Mouse (Mus musculus) left cerebral cortex, postnatal 25 days (tissue): ENCODE measurements around the gene Csn1s2b. TPM values are rescaled to one million over a fixed set of nuclear protein-coding genes. Genes with fewer than 3 reads are reported as not detected.
A peak's percentile ranks its signal among the peaks of the same experiment; 100 is the strongest.
"Not testable (repeated sequence)": the region's sequence is repeated elsewhere in the genome, so short reads cannot be mapped to it uniquely, and the experiment has no call there.

Source experiments
- DNase-seq, 2 experiments: peaks; one replicate each; pipeline ENCODE4 v3.0.0; 2022; ENCODE audit warnings: low spot score in 2 of 2, mixed read lengths in 1 of 2
- intact Hi-C: fragments of 180-260 bp; cut with DNase I; formaldehyde crosslinking; loops from one replicate; pipeline ENCODE4 v1.15.1; 2025
- total RNA-seq, 2 experiments: library from RNA; stranded (reverse); gene quantifications; 2 replicates each; pipeline ENCODE4 v1.2.3; 2021

Csn1s2b gene
- total RNA-seq: not detected

GRCm38 (mm10) chr5:87807782-87808181, at the start of gene Csn1s2b:
Csn1s2b (plus strand) TSS chr5:87808082.
- intact Hi-C loops: no loop called here

GRCm38 (mm10) chr5:87764546-87764945, 43.3 kb upstream of the Csn1s2b start:
- intact Hi-C loops: no loop called here
- no peak for DNase-seq

More at GRCm38 (mm10) chr5:87807782-87808181, at the start of gene Csn1s2b:
- no peak for DNase-seq

GRCm38 (mm10) chr5:87772151-87772550, 35.7 kb upstream of the Csn1s2b start:
- intact Hi-C loops, DNase-seq: not testable (repeated sequence)

- intact Hi-C loops: no loop called here
- DNase-seq: no peak
These were observed 33.6 kb upstream of the Csn1s2b start, which contains the start of gene Csn1s2a for GRCm38 (mm10) chr5:87774267-87774666. Csn1s2a (plus strand) TSS chr5:87774567.

- DNase-seq: peak in 1 of 2 experiments; percentile 1
- intact Hi-C loops: loop anchor here (2.0 to 10.0 kb wide), 3 partner anchors 160 to 612 kb away; no protein-coding TSS in a partner anchor
These were observed 25.2 kb upstream of the Csn1s2b start for GRCm38 (mm10) chr5:87782731-87783130.

GRCm38 (mm10) chr5:87809253-87809652, 1.4 kb downstream of the Csn1s2b start:
- DNase-seq: no peak
- intact Hi-C loops: no loop called here

GRCm38 (mm10) chr5:87825386-87825785, 17.5 kb downstream of the Csn1s2b start, which contains the start of gene Prr27:
Prr27 (plus strand) TSS chr5:87825686.
- DNase-seq: no peak
- intact Hi-C loops: no loop called here

- intact Hi-C loops: no loop called here
- DNase-seq: peak in 1 of 2 experiments; percentile 28
These were observed 47.3 kb downstream of the Csn1s2b start for GRCm38 (mm10) chr5:87855136-87855716.

- no peak for DNase-seq
- intact Hi-C loops: no loop called here
These were observed 62.2 kb downstream of the Csn1s2b start for GRCm38 (mm10) chr5:87870084-87870483.

GRCm38 (mm10) chr5:87871423-87871822, 63.5 kb downstream of the Csn1s2b start:
- intact Hi-C loops: no loop called here
- no peak for DNase-seq

Other genes with a start within 250 kb of the Csn1s2b start
- gene Sult1d1, start 239.1 kb upstream of the Csn1s2b start, total RNA-seq: not detected
- not detected for gene Sult1e1, start 216.5 kb upstream of the Csn1s2b start, total RNA-seq
- gene Csn1s1, start 141.9 kb upstream of the Csn1s2b start, total RNA-seq: not detected
- not detected for gene Csn2, start 108.5 kb upstream of the Csn1s2b start, total RNA-seq
- not detected for gene Csn1s2a, start 33.5 kb upstream of the Csn1s2b start, total RNA-seq
- gene Prr27, start 17.6 kb downstream of the Csn1s2b start, total RNA-seq: not detected
- gene Odam, start 76.9 kb downstream of the Csn1s2b start, total RNA-seq: not detected
- not detected for gene Csn3, start 117.5 kb downstream of the Csn1s2b start, total RNA-seq
- gene 2310003L06Rik, start 161.4 kb downstream of the Csn1s2b start, total RNA-seq: not detected
- not detected for gene Gm28434, start 161.4 kb downstream of the Csn1s2b start, total RNA-seq
- not detected for gene Cabs1, start 171.4 kb downstream of the Csn1s2b start, total RNA-seq
- not detected for gene Smr3a, start 194.5 kb downstream of the Csn1s2b start, total RNA-seq